Mouse (Mus musculus): ENCODE data around the gene Lpar1. TPM values are rescaled to one million over a fixed set of nuclear protein-coding genes. Genes with fewer than 3 reads are reported as not detected.

Gene Lpar1
- total RNA-seq, 2 experiments from 2014 or later = 20.6 to 25.3 TPM

GRCm38 (mm10) chr4:58464390-58465164 lies 89.1 kb downstream of the Lpar1 start:
- DNase-seq = no peak
- intact Hi-C loops (cut with DNase I) = no loop called here

- no peak for DNase-seq
- intact Hi-C loops (cut with DNase I) = no loop called here
Measured at GRCm38 (mm10) chr4:58462990-58463389, 90.7 kb downstream of the Lpar1 start.

- DNase-seq = no peak
- intact Hi-C loops (cut with DNase I) = no loop called here
Measured at GRCm38 (mm10) chr4:58462586-58462985, 91.1 kb downstream of the Lpar1 start.

- no peak for DNase-seq
- intact Hi-C loops (cut with DNase I) = no loop called here
Measured at GRCm38 (mm10) chr4:58453334-58453733, 100.4 kb downstream of the Lpar1 start.

- intact Hi-C loops (cut with DNase I) = no loop called here
Measured at GRCm38 (mm10) chr4:58448825-58449224, 104.9 kb downstream of the Lpar1 start.

GRCm38 (mm10) chr4:58447841-58448240 lies 105.9 kb downstream of the Lpar1 start:
- peak; percentile 68 to 78 for DNase-seq
- intact Hi-C loops (cut with DNase I) = no loop called here

More at GRCm38 (mm10) chr4:58448825-58449224, 104.9 kb downstream of the Lpar1 start:
- no peak for DNase-seq

- peak in 1 of 2 experiments; percentile 29 for DNase-seq
- intact Hi-C loops (cut with DNase I) = no loop called here
Measured at GRCm38 (mm10) chr4:58445846-58446245, 107.9 kb downstream of the Lpar1 start.

- no peak for DNase-seq
- intact Hi-C loops (cut with DNase I) = no loop called here
Measured at GRCm38 (mm10) chr4:58442338-58442737, 111.4 kb downstream of the Lpar1 start.

- DNase-seq = no peak
- intact Hi-C loops (cut with DNase I) = no loop called here
Measured at GRCm38 (mm10) chr4:58438654-58439053, 115.0 kb downstream of the Lpar1 start.

- intact Hi-C loops (cut with DNase I) = no loop called here
- no peak for DNase-seq
Measured at GRCm38 (mm10) chr4:58437271-58437670, 116.4 kb downstream of the Lpar1 start.

GRCm38 (mm10) chr4:58423276-58423930 lies 130.3 kb downstream of the Lpar1 start:
- intact Hi-C loops (cut with DNase I) = no loop called here
- no peak for DNase-seq

GRCm38 (mm10) chr4:58419225-58419624 lies 134.5 kb downstream of the Lpar1 start:
- intact Hi-C loops (cut with DNase I) = loop anchor here (1.0 to 5.0 kb wide), 2 partner anchors 152 to 330 kb away; no protein-coding TSS in a partner anchor
- DNase-seq = peak in 1 of 2 experiments; percentile 30

GRCm38 (mm10) chr4:58417319-58417718 lies 136.4 kb downstream of the Lpar1 start:
- intact Hi-C loops (cut with DNase I) = loop anchor here (5.0 kb wide), 1 partner anchor 150 kb away; no protein-coding TSS in a partner anchor
- peak; percentile 38 to 55 for DNase-seq

- DNase-seq = no peak
- intact Hi-C loops (cut with DNase I) = loop anchor here (5.0 kb wide), 1 partner anchor 148 kb away; no protein-coding TSS in a partner anchor
Measured at GRCm38 (mm10) chr4:58415537-58415936, 138.2 kb downstream of the Lpar1 start.

GRCm38 (mm10) chr4:58413188-58414185 lies 140.2 kb downstream of the Lpar1 start:
- DNase-seq = peak; percentile 57 to 65
- intact Hi-C loops (cut with DNase I) = no loop called here

- no peak for DNase-seq
- intact Hi-C loops (cut with DNase I) = no loop called here
Measured at GRCm38 (mm10) chr4:58401973-58402501, 151.7 kb downstream of the Lpar1 start.

GRCm38 (mm10) chr4:58400861-58401341 lies 152.8 kb downstream of the Lpar1 start:
- intact Hi-C loops (cut with DNase I) = no loop called here
- peak; percentile 57 to 59 for DNase-seq
